Mouse (Mus musculus): ENCODE results near the gene Nr1d2. TPM values are rescaled to one million over a fixed set of nuclear protein-coding genes. Genes with fewer than 3 reads are reported as not detected.
"Not testable (repeated sequence)": the region's sequence is repeated elsewhere in the genome, so short reads cannot be mapped to it uniquely, and the experiment has no call there.

Gene Nr1d2
- polyA plus RNA-seq, 1 experiment from 2014 or later, result 6.1 TPM

DNA sequence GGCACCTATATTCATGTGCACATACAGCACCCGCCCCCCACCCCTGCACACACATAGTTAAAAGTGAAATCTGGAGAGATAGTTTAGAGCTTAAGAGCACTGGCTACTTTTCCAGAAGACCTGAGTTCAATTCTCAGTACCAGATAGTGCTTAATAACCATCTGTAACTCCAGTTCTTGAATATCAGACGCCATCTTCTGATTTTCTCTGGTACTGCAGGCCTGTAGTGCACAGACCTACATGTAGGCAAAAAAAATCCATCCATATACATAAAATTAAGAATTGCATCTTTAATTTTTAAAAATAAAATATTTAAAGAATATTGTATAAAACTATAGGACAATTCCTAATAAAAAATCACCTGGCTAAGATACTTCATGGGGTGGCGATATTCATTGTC lies 22.3 kb upstream of the Nr1d2 start:
- Histone ChIP-seq H3K4me2 (no peak overlapping the region), H3K4me3 (replicated peaks) (no peak overlapping the region), H3K9ac (replicated peaks) (no peak overlapping the region), H3K4me1 (peaks cover 7% of the 10 kb centered on the region; the same call in 1 of the 2 replicates), H3K27me3 (replicated peaks) (no peaks in the 10 kb centered on the region), H3K27ac (replicated peaks) (no peak overlapping the region), H3K36me3 (peaks cover 18% of the 10 kb centered on the region; the same call in 1 of the 2 replicates), H3K9me3 (replicated peaks) (no peaks in the 10 kb centered on the region)
- 87% methylated on average over 3 of the region's 3 CpGs for WGBS
- ATAC-seq (ENCODE audit: low FRiP score), result no peak

DNA sequence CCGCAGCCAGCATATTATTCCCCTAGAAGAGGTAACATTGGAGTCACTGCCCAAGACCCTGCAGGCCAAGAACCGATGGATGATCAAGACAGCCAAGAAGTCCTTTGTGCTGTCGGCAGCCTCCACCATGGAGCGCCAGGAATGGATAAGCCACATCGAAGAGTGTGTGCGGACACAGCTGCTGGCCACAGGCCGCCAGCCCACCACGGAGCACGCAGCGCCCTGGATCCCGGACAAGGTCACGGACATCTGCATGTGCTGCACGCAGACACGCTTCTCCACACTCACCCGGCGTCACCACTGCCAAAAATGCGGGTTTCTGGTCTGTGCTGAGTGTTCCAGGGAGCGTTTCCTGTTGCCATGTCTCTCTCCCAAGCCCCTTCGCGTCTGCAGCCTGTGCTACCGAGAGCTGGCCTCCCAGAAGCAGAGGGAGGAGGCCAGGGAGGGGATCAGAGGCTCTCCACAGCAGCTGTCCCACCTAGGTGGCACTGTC lies 3.8 kb upstream of the Nr1d2 start:
- Histone ChIP-seq H3K9ac (replicated peaks) (no peak overlapping the region), H3K4me1 (peaks cover 2% of the 10 kb centered on the region; the same call in 1 of the 2 replicates), H3K36me3 (no peaks in the 10 kb centered on the region), H3K4me2 (no peak overlapping the region), H3K4me3 (replicated peaks) (no peak overlapping the region), H3K27me3 (replicated peaks) (no peaks in the 10 kb centered on the region), H3K27ac (replicated peaks) (no peak overlapping the region), H3K9me3 (replicated peaks) (no peaks in the 10 kb centered on the region)
- WGBS, result 88% methylated on average over 21 of the region's 21 CpGs
- ATAC-seq (ENCODE audit: low FRiP score), result no peak

DNA sequence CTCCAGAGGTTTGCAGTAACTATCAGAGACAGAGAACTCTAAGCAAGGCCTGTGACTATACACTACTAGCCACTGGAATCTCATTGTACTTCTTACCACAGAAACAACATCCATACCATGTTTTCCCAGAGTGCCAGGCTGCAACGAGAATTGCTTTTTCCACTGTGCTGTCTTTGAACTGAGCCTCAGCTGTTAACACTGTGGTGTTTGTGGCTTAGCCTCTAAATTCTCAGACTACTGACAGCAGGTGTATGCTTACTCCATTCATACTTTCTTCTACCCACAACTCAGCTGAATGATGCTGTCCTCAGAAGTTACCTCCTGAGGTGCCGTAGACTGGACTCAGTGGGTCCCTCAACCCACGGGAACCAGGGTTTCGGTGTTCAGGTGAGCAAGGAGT lies 2.9 kb upstream of the Nr1d2 start:
- Histone ChIP-seq H3K36me3 (no peaks in the 10 kb centered on the region), H3K9me3 (replicated peaks) (no peaks in the 10 kb centered on the region), H3K27me3 (replicated peaks) (no peaks in the 10 kb centered on the region), H3K4me1 (peaks cover 4% of the 10 kb centered on the region; the same call in 1 of the 2 replicates), H3K9ac (replicated peaks) (0 out of 2 replicates have a peak overlapping the region, but pooled peaks have one; percentile 1), H3K27ac (replicated peaks) (no peak overlapping the region), H3K4me2 (no peak overlapping the region), H3K4me3 (replicated peaks) (no peak overlapping the region)
- WGBS, result 86% methylated on average over 4 of the region's 4 CpGs
- no peak for ATAC-seq (ENCODE audit: low FRiP score)

DNA sequence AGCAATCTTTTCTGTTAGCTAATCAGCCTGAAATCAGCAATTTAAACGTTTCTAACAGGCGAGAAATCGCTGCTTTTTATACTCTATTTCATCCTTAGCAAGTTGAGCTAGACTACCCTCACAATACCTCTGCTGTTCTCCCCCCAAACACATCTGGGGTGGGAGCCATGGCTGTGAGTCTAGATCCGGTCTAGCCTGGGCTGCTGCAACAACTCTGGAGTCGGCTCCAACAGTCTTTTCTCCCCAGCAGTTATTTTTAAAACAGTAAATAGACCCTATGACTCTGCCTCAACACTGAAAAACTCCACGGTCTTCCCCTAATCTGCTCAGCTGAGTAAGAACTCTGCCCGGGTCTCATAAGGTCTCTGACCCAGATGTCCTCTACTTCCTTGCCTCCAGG lies 1.2 kb upstream of the Nr1d2 start:
- Histone ChIP-seq H3K27me3 (replicated peaks) (no peaks in the 10 kb centered on the region), H3K27ac (replicated peaks) (no peak overlapping the region), H3K9ac (replicated peaks) (no peak overlapping the region), H3K4me3 (replicated peaks) (no peak overlapping the region), H3K4me1 (peaks cover 4% of the 10 kb centered on the region; the same call in 1 of the 2 replicates), H3K4me2 (no peak overlapping the region), H3K36me3 (no peaks in the 10 kb centered on the region), H3K9me3 (replicated peaks) (no peaks in the 10 kb centered on the region)
- 75% methylated on average over 7 of the region's 7 CpGs for WGBS
- no peak for ATAC-seq (ENCODE audit: low FRiP score)

DNA sequence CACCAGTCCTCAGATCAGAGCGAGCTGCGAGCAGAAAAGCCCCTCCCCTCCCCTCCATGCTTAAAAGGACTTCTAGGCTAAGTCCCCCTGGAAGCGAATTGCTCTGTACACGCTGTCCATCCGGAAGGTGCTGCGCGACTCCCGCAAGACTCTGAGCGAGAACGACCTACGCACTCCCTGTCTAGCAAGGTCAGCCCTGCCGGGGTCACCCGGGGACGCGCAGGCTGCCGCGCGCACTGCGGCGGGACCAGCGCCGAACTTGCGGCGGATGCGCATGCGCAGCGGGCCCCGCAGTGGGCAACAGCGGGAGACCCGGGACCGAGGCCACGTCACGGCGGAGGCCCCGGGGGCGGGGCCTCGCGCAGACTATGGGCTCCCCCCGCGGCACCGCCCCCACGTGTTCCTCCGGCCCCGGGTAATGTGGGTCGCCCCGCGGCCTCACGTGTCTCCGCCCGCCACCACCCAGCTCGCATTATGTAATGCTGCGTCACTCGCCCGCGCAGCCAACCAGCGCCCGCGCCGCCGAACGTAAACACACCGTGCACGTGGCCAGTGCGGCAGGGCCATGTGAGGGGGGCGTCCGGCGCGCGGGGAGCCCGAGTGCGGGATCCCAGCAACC lies 687 bp downstream of the Nr1d2 start:
- H3K27ac ChIP-seq (replicated peaks), result peak overlapping the region; percentile 88
- no peaks in the 10 kb centered on the region for H3K9me3 ChIP-seq (replicated peaks)
- H3K4me3 ChIP-seq (replicated peaks), result peak overlapping the region; percentile 98
- WGBS, result 0% methylated on average over 58 of the region's 71 CpGs
- H3K4me1 ChIP-seq, result peaks cover 4% of the 10 kb centered on the region; the same call in 1 of the 2 replicates
- peak overlapping the region; percentile 74 for H3K4me2 ChIP-seq
- H3K27me3 ChIP-seq (replicated peaks), result no peaks in the 10 kb centered on the region
- no peaks in the 10 kb centered on the region for H3K36me3 ChIP-seq
- peak overlapping the region; percentile 69 for H3K9ac ChIP-seq (replicated peaks)
- peak; percentile 96 for ATAC-seq (ENCODE audit: low FRiP score)

DNA sequence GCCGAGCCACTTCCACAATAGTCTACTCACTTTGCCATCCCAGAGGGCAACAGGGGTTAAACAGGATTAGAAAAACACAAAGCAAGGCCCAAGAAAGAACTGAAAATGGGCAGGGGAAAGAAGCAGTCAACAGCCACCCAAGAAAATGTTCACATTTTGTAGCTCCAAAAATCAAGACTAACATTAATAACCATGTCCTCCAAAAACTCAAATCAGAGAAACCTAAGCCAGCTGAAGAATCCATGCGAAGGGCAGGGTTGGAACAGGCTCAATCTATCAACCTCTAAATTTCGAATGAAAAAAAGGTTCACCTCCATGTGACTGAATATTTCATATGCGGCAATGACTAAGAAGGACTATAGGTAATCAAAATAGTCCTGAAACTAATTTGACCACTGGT lies 1.5 kb downstream of the Nr1d2 start:
- no peaks in the 10 kb centered on the region for H3K27me3 ChIP-seq (replicated peaks)
- H3K9ac ChIP-seq (replicated peaks), result no peak overlapping the region
- H3K27ac ChIP-seq (replicated peaks), result no peak overlapping the region
- H3K4me3 ChIP-seq (replicated peaks), result peak overlapping the region; percentile 98; the same call in 1 of the 2 replicates
- 71% methylated on average over 4 of the region's 4 CpGs for WGBS
- no peak for ATAC-seq (ENCODE audit: low FRiP score)
- no peaks in the 10 kb centered on the region for H3K9me3 ChIP-seq (replicated peaks)
- no peaks in the 10 kb centered on the region for H3K36me3 ChIP-seq
- peaks cover 4% of the 10 kb centered on the region; the same call in 1 of the 2 replicates for H3K4me1 ChIP-seq
- peak overlapping the region; percentile 74 for H3K4me2 ChIP-seq

DNA sequence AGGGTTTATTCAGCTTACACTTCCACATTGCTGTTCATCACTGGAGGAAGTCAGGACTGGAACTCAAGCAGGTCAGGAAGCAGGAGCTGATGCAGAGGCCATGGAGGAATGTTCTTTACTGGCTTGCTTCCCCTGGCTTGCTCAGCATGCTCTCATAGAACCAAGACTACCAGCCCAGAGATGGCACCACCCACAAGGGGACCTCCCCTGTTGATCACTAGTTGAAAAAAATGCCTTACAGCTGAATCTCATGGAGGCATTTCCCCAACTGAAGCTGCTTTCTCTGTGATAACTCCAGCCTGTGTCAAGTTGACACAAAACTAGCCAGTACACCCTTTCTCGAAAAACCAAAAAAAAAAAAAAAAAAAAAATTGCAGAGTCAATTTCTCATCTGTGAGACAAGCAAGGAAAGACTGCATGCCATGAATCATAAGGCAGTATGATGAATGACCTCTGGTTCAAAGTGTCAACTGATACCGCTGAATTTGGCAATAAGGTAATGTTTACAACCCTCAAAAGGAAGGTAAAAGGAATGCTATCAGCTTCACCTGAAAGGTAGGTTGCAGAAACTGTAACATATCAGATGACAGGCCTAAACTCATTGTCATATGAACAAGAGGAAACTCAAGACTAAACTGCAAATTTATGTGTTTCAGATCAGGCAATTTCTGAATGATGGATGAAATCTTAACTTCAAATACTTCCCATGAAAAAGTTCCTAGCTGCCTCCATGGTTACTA lies 2.3 kb downstream of the Nr1d2 start:
- H3K9ac ChIP-seq (replicated peaks), result not testable (repeated sequence)

DNA sequence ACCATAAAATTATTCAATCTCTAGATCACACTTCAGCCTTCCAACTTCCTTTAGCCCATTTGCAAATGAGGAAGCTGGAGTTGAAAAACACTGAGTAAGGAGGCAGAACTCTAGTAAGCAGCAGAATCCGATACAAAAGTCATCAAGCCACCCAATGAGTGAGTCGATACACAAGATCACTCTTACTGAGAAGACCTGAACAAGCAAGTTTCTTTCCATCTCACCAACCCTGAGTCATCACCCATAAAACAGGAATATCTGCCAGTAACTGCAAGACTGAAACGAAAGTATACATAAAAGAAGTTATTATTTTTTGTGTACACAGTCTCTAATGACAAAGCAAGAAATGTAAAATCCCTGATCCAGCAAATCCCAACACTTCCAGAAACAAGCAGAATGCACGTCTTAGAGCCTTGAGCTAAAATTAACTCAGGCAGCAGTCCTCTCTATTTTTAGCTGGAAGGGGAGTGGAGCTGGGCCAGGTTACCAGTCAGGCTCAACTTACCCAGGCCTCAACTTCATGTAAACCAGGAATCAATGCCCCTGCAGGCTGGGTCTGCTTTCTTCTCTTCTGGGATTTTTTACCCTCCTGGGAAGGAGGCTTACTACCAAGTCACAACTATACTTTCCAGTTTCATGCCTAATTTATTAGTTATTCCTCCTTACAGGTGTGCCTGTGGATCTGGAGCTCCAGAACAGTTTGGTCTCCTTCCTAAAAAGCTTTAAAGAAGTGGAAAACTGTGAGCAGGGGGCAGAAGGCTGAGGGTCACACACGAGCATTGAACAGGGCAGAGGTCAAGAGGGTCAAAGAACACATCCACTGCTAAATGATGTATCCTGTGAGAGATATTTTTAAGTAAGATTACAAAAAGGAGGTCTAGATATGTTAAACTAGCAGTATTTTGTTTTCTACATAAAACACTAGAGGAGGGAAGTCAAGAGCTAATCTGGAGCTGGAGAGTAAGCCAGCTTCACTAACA lies 4.7 kb downstream of the Nr1d2 start:
- H3K9ac ChIP-seq (replicated peaks), result no peak overlapping the region
- no peaks in the 10 kb centered on the region for H3K36me3 ChIP-seq
- H3K4me2 ChIP-seq, result no peak overlapping the region
- WGBS, result 71% methylated on average over 5 of the region's 5 CpGs
- no peak for ATAC-seq (ENCODE audit: low FRiP score)
- no peak overlapping the region for H3K27ac ChIP-seq (replicated peaks)
- H3K4me3 ChIP-seq (replicated peaks), result no peak overlapping the region
- no peaks in the 10 kb centered on the region for H3K9me3 ChIP-seq (replicated peaks)
- peaks cover 4% of the 10 kb centered on the region; the same call in 1 of the 2 replicates for H3K4me1 ChIP-seq
- H3K27me3 ChIP-seq (replicated peaks), result no peaks in the 10 kb centered on the region

More for the DNA sequence above, 2.3 kb downstream of the Nr1d2 start:
- H3K4me3 ChIP-seq (replicated peaks); H3K4me2 ChIP-seq; H3K36me3 ChIP-seq; ATAC-seq (ENCODE audit: low FRiP score); H3K27ac ChIP-seq (replicated peaks); H3K9me3 ChIP-seq (replicated peaks); H3K27me3 ChIP-seq (replicated peaks); H3K4me1 ChIP-seq: not testable (repeated sequence)
- 82% methylated on average over 2 of the region's 2 CpGs for WGBS

DNA sequence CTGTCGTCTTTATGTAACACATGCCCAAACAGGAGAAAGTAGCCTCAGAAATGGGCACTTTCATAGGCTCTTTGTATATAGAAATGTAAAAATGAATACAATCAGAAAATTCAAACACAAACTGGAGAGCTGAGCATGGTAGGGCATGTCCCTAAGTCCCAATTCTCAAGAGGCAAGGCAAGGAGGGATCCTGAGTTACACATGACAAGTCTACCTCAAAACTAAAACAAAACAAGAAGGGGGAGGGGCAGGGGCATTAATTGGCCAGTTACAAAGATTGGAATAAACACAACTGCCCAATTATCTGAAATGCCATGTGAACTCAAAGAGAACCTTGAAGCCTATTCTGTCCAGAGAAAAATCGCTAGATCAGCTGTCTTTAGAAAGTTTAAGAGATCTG lies 5.9 kb downstream of the Nr1d2 start:
- Histone ChIP-seq H3K4me3 (replicated peaks) (no peak overlapping the region), H3K27ac (replicated peaks) (no peak overlapping the region), H3K9ac (replicated peaks) (no peak overlapping the region), H3K4me1 (peaks cover 4% of the 10 kb centered on the region; the same call in 1 of the 2 replicates), H3K4me2 (no peak overlapping the region), H3K27me3 (replicated peaks) (no peaks in the 10 kb centered on the region), H3K36me3 (no peaks in the 10 kb centered on the region), H3K9me3 (replicated peaks) (no peaks in the 10 kb centered on the region)
- 92% methylated on average over 2 of the region's 2 CpGs for WGBS
- ATAC-seq (ENCODE audit: low FRiP score), result no peak

DNA sequence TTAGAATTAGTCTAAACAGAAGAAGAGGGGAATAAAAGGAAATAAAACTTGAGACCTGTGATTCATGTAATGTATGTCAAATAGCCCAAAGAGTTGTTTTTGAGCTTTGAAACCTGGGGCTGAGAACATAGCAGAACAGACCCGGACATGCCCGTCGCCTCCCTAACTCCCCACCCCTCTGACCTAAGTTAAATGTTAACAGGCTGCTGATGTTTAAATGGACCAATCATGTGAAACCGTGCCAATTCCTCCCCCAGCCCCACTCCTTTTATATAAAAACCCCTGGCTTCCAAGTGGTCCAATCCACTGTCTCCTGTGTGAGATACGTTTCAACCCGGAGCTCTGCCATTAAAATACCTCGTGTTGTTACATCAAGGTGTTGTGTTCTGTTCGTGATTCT lies 7.1 kb downstream of the Nr1d2 start:
- H3K4me2 ChIP-seq; H3K4me1 ChIP-seq; H3K27ac ChIP-seq (replicated peaks); H3K4me3 ChIP-seq (replicated peaks); ATAC-seq (ENCODE audit: low FRiP score); H3K9me3 ChIP-seq (replicated peaks); H3K36me3 ChIP-seq; H3K27me3 ChIP-seq (replicated peaks); H3K9ac ChIP-seq (replicated peaks): not testable (repeated sequence)
- 95% methylated on average over 8 of the region's 8 CpGs for WGBS

DNA sequence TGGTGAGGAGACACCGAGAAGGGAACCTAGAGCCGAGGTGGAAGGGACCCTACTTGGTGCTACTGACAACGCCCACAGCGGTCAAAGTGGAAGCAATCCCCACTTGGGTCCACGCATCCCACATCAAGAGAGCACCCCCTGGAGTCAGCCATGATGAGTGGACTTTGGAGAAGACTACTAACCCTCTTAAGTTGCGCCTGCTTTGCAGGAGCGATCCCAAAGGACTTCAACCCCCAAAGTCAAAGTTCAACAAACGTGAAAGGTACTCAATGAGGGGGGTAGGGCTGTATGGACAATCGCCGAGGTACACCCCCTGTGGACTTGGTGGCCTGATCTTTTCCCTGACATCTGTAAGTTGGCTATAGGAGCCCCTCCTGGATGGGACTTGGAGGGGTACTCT lies 9.2 kb downstream of the Nr1d2 start:
- not testable (repeated sequence) for H3K36me3 ChIP-seq; H3K9me3 ChIP-seq (replicated peaks); H3K4me1 ChIP-seq; H3K27ac ChIP-seq (replicated peaks); H3K27me3 ChIP-seq (replicated peaks); H3K9ac ChIP-seq (replicated peaks); H3K4me2 ChIP-seq; H3K4me3 ChIP-seq (replicated peaks); ATAC-seq (ENCODE audit: low FRiP score)
- WGBS, result 95% methylated on average over 10 of the region's 10 CpGs
